Mouse (Mus musculus) urinary bladder, postnatal 36 days (tissue): Measurements from ENCODE around the gene Ccser1.
A peak's percentile ranks its signal among the peaks of the same experiment; 100 is the strongest.

ENCODE experiments used
- DNase-seq, 2 experiments: peaks; one replicate each; pipeline ENCODE4 v3.0.0; 2022; ENCODE audit warnings: low spot score in 2 of 2, mixed read lengths in 1 of 2

Gene Ccser1

DNA sequence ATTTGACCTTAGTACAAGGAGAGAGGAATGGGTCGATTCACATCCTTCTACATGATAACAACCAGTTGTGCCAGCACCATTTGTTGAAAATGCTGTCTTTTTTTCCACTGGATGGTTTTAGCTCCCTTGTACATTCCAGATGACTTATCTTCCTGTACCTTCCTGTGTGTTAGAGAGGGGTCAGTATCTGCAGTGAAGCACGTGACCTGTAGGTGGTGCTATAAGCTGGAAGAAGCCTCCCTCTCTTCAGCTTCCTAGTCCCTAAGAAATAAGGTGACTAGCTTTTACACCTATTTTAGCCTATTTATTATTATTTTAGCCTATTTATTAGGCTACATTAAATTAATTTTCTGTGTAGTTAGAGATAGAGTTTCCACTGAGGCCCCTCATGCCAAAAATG is 506.9 kb downstream of the Ccser1 start:
- DNase-seq: peak in 1 of 2 experiments; percentile 1

DNA sequence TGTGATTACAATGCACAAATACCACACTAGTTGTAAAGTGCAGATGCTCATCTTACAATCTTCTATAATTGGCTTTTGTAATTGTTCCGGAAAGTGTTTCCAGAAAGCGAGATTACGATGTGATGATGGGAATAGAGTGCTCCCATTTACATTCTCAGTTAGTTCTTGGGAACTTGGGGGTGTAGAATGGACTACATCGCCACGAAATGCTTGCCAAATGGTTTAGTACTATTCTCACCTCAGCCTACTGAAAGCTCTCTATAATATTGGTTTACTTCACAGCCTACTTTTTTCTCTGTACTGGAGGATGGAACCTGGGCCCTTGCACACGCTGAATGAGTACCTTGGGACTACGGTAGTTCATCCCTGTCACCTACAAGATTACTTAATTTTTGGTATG is 522.9 kb downstream of the Ccser1 start:
- DNase-seq: no peak

DNA sequence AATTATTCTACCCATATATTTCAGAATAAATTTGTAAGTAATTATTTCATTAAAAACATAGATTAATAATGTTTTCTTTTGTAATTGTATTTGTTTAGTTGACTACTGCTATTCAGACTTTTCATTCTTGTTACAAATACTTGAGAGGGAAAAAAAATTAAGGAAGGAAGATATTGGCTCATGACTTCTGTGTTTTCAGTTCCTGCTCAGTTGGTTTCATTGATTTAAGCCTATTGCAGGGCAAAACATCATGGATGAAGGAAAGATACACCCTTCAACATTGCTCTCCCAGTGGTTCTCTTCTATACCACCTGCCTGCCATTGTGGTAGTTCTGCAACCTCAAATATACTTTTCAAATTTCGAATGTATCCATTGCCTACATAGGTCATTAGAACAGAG is 541.1 kb downstream of the Ccser1 start:
- DNase-seq: no peak

DNA sequence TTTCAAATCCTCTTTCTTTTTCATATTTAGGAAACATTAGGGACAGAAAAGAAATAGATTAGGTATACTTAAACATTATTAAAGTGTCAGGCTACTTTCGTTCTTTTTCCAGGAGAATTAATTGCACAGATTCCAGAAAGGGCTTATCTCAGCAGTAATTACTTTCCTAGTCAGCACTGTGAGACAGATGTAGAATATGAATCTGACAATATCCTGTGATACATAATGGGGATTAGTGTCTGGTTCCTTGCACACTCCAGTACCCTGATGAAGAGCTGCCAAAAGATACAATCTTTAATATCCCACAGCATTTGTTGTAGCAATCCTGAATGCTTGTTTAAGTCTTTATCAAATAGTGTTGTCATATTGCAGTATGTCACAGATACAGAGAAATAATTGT is 548.9 kb downstream of the Ccser1 start:
- no peak for DNase-seq

DNA sequence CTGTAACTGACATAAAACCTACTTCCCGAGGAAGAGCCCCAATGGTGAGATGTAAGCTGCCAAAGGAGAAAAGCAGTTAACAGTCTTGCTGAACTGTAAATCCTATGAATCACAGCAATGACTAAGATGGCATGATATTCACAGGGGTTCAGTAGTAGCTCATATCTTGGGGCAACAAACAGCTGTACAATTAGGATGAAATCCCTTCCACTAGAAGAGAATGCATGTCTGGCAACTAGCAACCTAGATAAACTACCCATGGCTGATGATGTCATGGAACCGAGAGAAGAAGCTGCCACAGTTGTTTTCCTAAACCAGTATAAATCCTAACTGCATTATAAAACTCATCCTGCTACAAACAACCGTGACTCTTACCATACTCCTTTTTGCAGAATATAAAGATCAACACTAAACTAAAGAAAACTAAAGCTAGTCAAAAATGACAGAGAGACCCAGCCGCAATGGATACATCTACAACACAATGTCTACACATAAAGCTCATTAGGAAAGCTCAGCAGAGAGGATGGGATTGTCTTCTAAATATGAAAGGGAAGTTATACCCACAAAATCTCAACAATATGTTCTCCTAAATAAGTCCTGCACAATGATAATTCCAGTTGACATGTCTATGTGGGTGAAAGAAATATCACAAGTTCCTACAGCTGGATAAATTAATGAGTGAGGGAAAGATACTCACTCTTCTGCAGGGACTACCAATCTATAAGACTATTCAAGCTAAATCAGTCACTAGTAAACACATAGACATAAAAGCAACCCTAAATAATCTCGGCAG is 550.2 kb downstream of the Ccser1 start:
- DNase-seq: no peak

DNA sequence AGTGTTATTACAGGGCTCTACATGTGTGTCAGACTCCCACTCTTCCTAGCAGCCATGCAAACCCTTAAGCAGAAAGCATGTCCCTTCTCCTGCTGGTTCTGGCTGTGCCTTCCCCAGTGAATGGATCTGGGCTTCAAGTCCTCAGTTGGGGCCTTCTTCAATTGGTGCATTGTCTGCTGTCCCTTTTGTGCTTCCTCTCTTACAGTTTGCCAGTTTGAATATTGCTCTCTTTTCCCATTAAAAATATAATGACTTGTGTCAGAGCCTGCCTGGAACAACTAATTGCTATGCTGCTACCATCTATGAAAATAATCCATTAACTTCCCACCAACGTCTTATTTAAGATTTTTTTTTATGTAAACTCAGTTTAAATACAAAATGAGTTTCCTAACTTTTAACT is 566.2 kb downstream of the Ccser1 start:
- DNase-seq: no peak

DNA sequence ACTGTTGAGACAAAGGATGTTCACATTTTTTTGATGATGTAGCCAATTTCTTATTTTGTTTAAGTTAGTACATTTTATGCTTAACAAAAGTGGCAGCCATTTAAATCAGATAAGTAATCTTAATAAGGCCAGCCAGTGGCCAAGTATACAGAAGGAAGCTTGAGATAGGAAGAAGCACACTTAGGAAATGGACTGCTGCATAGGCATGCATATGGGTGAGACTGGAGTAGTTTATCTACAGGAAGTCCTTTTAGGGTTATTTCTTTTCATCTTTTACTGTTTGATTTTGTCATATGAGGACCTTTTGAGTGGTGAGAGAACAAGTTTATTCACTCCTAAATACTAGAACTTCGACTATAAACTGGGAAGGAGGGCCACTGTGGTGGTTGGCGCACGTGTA is 582.0 kb downstream of the Ccser1 start:
- DNase-seq: no peak

DNA sequence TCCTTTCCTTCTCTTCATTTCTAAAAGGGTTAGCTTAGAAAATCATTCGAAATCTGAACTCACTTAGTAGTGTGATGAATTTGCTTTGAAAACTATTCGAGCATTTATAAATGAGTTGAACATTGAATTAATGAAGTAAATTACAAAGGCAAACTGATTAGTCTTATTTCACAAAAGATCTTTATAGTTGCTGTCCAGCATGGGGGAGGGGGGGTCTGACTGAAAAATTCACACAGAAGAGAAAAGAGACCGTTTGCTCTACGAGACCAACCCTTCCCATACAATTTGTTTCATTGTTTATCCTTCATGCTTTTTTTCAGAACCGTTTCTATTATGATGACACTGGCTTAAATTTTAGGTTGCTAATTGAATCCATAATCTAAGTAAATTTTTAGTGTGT is 583.3 kb downstream of the Ccser1 start:
- DNase-seq: no peak

DNA sequence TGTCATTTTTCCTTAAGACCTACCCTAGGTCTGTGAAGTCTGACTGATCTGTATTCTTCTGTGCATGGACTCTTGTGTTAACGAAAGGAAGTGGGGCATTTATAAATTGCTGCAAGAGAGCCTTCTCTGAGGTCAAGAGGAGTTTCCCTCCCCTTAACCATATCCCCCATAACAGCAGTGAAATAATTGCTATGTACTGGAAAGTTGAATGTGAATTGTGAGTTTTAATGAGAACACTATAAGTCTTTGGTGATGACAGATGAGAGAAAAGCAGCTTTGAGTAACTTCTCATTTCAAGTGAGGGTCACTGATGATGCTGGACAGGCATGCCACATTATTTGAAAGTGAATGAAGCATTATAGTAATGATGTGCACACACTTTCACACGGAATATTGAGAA is 585.7 kb downstream of the Ccser1 start:
- no peak for DNase-seq

DNA sequence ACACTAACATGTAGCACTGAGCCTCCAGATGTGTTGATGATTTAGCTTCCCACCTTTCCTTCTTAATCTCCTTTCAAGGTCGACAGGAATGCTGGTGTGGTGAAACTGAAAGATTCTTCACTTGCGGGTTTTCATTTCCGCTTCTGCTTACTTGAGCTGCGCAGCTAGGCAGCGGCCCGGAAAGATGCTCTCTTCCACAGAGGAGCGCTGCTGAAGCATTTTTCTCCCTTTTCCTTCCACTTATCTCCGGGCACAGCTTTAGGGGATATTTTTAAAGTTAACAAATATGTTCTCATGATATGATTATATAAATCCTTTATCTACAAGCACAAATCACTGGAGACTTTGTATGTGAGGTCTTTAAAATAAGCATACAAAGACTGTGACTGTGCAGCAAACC is 587.0 kb downstream of the Ccser1 start:
- no peak for DNase-seq

DNA sequence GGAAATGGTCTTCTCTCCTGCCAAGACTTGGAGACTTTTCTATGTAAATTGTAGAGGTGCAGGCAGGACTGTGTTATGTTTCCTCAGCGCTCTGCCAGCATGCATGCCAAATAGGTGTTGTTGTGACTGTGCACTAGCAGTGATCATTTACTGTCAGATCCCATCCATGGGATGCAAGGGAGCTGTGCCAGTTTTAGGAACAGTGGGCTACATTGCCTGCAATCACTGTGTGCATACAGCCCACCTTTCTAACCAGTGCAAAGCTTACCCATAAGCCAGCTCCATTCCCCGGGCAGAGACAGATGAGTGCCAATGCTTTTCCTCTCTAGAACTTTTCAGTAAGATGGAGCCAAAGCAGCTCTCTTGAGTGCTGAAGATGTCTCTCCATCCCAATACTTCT is 606.6 kb downstream of the Ccser1 start:
- no peak for DNase-seq

DNA sequence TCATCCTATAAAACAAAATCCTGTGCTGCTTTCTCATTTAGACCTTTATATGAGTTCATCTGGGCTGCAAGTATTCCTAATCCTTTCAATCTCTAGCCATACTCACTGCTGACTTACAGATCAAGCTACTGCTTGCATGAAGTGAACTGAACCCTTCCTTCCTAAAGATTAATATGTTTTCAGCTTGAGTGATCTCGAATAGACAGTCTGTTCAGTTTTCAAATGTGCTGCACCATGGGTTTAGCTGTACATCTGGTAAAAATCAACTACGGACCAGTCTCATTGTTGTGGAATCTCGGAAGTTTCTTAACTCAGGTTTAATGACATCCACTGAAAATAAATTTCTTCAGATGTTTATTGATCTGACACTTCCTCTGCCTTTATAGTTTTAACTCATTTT is 620.8 kb downstream of the Ccser1 start:
- no peak for DNase-seq

DNA sequence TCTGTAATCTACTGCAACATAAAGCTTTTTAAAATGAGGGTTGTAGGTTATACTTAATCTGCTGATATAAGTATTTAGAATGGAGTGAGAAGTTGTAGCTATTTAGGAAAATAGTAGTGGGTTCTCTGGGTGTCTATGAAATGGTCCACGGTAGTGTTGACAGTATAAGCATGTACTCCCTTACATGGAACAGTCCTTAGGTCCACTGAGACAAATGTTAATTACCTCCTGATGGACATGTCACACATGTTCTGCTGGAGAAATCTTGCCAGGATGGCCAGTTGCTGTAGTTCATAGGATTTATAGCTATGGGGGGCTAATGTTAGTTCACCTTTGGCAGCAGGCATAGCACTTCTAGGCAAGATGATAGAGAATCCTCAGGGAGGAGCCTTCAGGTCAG is 625.4 kb downstream of the Ccser1 start:
- DNase-seq: no peak

DNA sequence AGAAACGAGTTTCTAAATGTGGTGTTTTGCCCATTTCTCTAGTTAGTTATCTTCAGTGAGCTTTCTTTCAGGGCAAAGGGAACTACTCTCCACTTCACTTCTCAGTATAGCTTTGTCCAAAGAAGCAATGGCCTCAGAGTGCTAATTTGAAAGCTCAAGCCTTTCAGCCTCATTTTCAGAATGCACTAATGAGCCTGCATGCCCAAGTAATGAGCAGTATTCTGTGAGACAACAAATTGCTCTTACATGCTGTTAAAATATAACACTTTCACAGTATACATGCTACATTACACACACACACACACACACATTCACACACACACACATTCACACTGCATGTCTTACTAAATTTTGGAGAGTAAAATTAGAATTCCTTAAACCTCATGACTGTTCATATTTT is 637.6 kb downstream of the Ccser1 start:
- DNase-seq: no peak

DNA sequence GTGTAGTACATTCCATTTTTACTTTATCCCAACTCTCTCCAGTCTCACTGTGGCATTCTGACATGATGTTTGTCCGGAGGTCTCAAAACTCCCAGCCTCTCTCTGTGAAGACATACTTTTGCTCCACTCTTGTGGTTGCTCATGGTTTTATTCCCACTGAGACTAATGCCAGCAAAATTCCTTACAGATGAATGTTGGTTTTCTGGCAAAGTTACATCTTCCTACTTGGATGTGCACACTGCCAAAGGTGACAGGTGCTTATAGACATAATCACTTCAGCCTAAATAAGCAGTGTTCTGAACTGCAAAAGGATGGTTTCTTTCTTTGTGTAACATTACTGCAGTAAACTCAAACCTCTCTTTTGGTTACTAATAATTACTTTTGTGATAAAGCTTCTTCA is 696.2 kb downstream of the Ccser1 start:
- DNase-seq: no peak

DNA sequence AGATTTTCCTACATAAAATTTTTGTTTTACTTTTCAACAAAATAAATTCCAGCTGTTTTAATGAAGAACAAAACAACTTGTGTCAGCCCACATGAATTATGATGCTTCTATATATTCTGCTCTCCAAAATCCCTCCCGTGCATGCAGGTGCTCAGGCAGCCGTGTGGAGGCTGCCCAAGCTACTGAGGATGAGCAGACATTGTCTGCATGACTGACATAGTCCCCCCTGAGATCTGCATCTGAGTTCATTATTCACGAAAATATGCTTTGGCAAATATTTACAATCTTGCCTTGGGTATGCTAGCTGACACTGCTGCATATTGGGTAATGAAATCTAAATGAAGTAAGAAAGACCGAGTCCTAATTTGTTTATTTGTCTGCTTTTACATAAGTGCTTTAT is 718.1 kb downstream of the Ccser1 start:
- DNase-seq: no peak

DNA sequence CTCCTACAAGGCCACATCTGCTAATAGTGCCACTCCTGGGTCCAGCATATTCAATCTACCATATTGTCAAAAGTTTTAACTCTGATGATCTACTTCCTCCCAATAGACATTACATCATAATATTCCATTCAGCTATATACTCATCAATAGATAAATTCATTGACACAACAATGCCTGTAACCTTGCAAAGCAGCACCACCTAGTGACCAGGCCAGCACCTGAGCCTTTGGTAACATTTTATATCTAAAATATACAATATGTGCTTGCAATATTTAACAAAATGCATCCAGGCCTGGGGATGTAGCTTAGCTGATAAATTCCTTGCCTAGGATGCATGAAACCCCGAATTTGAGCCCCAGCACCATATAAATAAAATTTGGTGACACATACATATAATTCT is 722.6 kb downstream of the Ccser1 start:
- DNase-seq: peak in 1 of 2 experiments; percentile 6

DNA sequence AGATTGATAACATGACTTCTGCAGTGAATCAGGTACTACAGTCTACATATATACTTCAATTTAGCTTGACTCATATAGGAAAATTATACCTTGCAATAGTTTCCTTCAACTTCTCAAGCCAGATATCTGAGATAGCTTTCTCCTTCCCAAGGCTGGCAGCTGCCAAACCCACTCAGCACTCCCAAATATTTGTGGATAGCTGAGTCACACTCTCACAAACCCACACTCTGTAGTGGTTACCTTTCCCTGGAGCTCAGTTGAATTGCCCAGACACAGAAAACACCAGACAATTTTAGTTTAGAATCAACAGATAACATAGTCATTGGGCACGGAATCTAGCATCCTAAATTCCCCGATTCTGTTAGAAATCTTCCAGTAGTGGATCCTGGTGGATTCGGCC is 732.8 kb downstream of the Ccser1 start:
- DNase-seq: no peak

DNA sequence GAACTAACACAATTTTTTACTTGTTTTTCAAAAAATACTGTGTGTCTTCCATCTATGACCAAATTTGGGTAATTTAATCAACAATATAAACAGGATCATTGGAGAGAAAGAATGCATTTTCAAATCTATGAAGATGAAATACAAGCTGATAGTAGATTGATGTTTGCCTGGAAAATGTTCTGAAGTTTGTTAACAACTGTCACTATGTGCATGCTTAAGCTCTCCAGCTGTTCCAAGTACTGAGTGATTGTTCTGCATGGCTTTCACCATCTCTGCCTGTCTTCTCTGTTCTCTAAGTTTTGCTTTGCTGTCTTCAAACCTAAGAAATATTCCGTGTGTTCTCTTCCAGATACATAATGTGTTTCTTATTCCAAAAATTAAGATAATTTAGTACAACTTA is 751.5 kb downstream of the Ccser1 start:
- DNase-seq: no peak

DNA sequence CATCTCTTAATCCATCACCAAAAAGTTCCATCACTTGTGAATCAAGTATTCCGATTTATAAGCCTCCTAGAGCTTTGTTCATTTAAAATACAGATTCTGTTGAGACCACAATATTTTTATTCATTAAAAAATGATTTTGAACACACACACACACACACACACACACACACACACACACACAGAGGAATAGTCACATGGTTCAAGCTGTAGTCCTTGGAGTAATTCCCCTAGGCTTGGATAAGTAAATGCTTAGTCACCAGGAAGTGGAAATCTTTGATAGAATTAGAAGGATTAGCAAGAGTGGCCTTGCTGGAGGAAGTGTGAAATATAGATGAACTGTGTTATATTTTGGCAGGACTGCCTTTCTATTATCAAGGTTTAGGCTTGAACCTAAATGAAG is 756.5 kb downstream of the Ccser1 start:
- no peak for DNase-seq

DNA sequence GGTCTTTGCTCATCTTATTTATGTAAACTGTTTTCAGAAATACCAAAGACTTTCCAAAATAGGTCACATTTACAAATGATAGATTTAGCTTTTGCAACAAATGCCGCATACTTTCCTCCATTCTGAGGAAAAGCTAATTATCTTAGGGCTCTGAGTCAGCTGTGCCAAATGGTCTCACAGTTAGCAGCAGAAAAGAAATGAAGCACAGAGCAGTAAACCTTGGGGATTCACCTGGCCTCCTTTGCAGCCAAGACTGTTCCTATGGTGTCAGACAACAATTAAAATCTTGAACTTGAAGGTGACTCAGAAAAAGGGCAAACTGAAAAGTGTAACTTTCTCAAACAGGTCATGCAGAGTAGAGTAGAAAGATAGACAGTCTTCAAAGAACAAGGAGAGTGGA is 759.1 kb downstream of the Ccser1 start:
- no peak for DNase-seq

DNA sequence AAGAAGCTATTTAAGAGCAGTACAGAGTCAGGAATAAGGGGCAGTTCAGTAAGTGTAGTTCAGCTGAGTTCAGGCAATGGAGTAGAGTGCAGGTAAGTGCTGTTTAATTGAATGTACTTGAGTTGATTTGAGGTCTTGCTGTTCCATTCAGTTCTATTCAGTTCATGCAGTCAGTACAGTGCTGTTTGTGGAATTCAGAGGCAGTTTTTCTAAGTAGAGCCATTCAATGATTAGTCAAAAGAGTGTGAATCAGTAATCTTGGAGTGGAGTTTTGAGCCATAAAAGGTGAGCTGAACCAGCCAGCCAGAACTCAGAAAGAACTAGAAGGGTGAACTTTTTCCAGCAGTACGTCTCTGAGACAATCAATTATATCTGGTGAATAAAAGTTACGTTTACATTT is 773.6 kb downstream of the Ccser1 start:
- DNase-seq: no peak

DNA sequence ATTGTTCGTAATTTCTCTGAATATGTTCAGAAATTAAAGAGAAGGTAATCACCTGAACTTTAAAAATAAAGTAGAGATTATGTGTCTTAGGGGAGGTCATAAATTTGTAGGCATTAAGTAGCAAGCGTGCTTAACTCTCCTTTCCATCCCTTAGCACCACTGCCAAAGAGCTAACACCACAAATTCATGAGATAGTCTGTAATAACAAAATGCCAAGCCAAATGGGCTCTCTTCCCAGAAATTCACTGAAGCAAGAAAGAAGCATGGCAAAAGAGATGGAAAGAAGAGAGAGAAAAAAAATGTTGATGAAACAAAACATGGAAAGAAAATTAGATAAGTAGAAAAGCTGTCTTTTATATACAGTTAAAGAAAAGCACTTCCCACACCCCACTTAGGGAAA is 796.8 kb downstream of the Ccser1 start:
- no peak for DNase-seq

DNA sequence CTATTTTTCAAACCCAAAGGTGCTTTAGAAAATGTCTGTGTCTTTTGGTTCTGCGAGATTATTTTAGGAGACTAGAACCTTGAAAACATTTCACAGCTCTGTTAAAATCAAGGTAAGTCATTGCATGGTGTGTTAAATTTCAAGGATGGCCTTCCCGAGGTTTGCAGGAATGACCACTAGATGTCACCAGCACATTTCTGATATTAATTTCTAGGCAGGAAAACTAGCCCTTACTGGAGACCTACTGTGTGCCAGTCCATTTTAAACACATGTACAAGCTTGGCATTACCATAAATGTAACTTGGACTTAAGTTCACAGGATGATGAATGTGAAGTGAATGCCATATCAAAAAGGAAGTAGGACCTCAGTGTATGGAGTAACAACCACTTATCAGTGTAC is 798.3 kb downstream of the Ccser1 start:
- no peak for DNase-seq
